Mouse (Mus musculus) stomach, postnatal 0 days (tissue): ENCODE measurements around the gene Cwc22. TPM values are rescaled to one million over a fixed set of nuclear protein-coding genes. Genes with fewer than 3 reads are reported as not detected.

Experiments
- ATAC-seq: fragments of 200-750 bp; cut with Nextera tagmentation; 2 replicates; pipeline ENCODE4 v1.8.0; 2017; ENCODE audit not compliant: low FRiP score, low TSS enrichment
- DNase-seq: peaks from one replicate; pipeline ENCODE4 v3.0.0-alpha.2; 2016; ENCODE audit warnings: low spot score
- H3K27ac ChIP-seq: fragments of 300-500 bp; sonication (generic); replicated peaks from 2 replicates; pipeline ENCODE4 v1.5.1; 2014; ENCODE audit warnings: mild to moderate bottlenecking, control low read depth
- H3K27me3 ChIP-seq: fragments of 300-500 bp; sonication (generic); 2 replicates; pipeline ENCODE4 v1.6.1; 2014; ENCODE audit warnings: low read length; ENCODE audit not compliant: control insufficient read depth, insufficient read depth
- H3K36me3 ChIP-seq: fragments of 300-500 bp; sonication (generic); 2 replicates; pipeline ENCODE4 v1.6.1; 2014; ENCODE audit warnings: low read length, mixed read lengths; ENCODE audit not compliant: control insufficient read depth, insufficient read depth
- H3K4me1 ChIP-seq: fragments of 300-500 bp; sonication (generic); replicated peaks from 2 replicates; pipeline ENCODE4 v1.6.1; 2014; ENCODE audit warnings: antibody characterized with exemption; ENCODE audit not compliant: control insufficient read depth, insufficient read depth
- H3K4me2 ChIP-seq: fragments of 300-500 bp; sonication (generic); replicated peaks from 2 replicates; pipeline ENCODE4 v1.6.1; 2014; ENCODE audit warnings: low read depth, mild to moderate bottlenecking, control low read depth, moderate library complexity
- H3K4me3 ChIP-seq: fragments of 300-500 bp; sonication (generic); 2 replicates; pipeline ENCODE4 v1.5.1; 2014; ENCODE audit warnings: low read depth, low read length, control low read depth
- H3K9ac ChIP-seq: fragments of 300-500 bp; sonication (generic); 2 replicates; pipeline ENCODE4 v1.6.1; 2014; ENCODE audit warnings: mild to moderate bottlenecking, low read length, control low read depth, mixed read lengths
- H3K9me3 ChIP-seq: fragments of 300-500 bp; sonication (generic); 2 replicates; pipeline ENCODE4 v1.6.1; 2016; ENCODE audit warnings: low read length; ENCODE audit not compliant: control insufficient read depth
- CTCF ChIP-seq: IDR thresholded peaks from 2 replicates; pipeline ENCODE4 v1.5.1; 2016; ENCODE audit warnings: antibody characterized with exemption, low read depth, mild to moderate bottlenecking, moderate library complexity
- EP300 ChIP-seq: optimal IDR thresholded peaks from 2 replicates; pipeline ENCODE3; 2016; ENCODE audit warnings: antibody characterized with exemption
- WGBS: fragments of 180-500 bp; shearing (Covaris S2); extraction: QIAGEN DNeasy Blood & Tissue Kit; methylation state at CpG from one replicate; pipeline ENCODE4 v1.1.7; 2014; 5-methylcytosine and 5-hydroxymethylcytosine counted together
- polyA plus RNA-seq: library from polyadenylated mRNA; unstranded; fragments of >200 nt; fragmentation: Nextera tagmentation; extraction: Ambion mirVana; gene quantifications from 2 replicates; pipeline ENCODE4 v1.2.1, GENCODE M21; 2015

Cwc22 gene
- polyA plus RNA-seq, 1 experiment from 2014 or later: 13.7 TPM

- Histone ChIP-seq H3K27ac (no peak overlapping the region), H3K4me2 (no peak overlapping the region), H3K27me3 (no peaks in the 10 kb centered on the region), H3K9me3 (no peaks in the 10 kb centered on the region), H3K36me3 (no peaks in the 10 kb centered on the region), H3K9ac (no peak overlapping the region), H3K4me1 (peaks cover 4% of the 10 kb centered on the region; the same call in 1 of the 2 replicates), H3K4me3 (no peak overlapping the region)
- 93% methylated on average over 2 of the region's 2 CpGs for WGBS
- TF ChIP-seq EP300 (no peak), CTCF (no peak)
- DNase-seq: no peak
- no peak for ATAC-seq
Measured at GRCm38 (mm10) chr2:77941944-77942343, 4.2 kb downstream of the Cwc22 start.

DNA sequence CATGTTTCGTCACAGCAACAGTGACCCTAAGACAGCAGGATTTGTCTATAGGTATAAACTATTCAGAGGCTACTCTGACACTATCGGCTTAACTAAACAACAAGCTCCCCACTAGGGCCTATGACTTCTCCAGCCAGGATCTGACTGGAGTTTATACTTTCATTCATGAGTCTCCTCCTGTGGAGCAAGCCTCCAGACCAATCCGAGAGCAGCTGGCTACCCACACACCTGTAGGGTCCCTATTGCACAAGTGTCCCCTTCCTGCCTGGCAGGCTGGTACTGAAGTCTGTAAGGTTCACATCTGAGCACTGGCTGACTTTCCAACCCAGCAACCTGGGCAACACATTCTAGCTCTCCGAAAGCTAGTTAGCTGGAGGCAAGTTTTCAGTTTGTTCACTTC lies 7.9 kb downstream of the Cwc22 start:
- Histone ChIP-seq H3K27ac (no peak overlapping the region), H3K27me3 (no peaks in the 10 kb centered on the region), H3K36me3 (no peaks in the 10 kb centered on the region), H3K9me3 (no peaks in the 10 kb centered on the region), H3K4me2 (no peak overlapping the region), H3K9ac (no peak overlapping the region), H3K4me3 (no peak overlapping the region), H3K4me1 (no peaks in the 10 kb centered on the region)
- ATAC-seq (no peak), DNase-seq (no peak)
- TF ChIP-seq EP300 (no peak), CTCF (no peak)
- WGBS: 89% methylated on average over 4 of the region's 4 CpGs

- Histone ChIP-seq H3K27ac (no peak overlapping the region), H3K4me3 (no peak overlapping the region), H3K4me2 (no peak overlapping the region), H3K9me3 (no peaks in the 10 kb centered on the region), H3K9ac (no peak overlapping the region), H3K36me3 (no peaks in the 10 kb centered on the region), H3K4me1 (no peaks in the 10 kb centered on the region), H3K27me3 (no peaks in the 10 kb centered on the region)
- DNase-seq (no peak), ATAC-seq (no peak)
- no peak for TF ChIP-seq CTCF
- TF ChIP-seq EP300: no peak
- 90% methylated on average over 3 of the region's 3 CpGs for WGBS
Measured at GRCm38 (mm10) chr2:77937818-77938217, 8.4 kb downstream of the Cwc22 start.

DNA sequence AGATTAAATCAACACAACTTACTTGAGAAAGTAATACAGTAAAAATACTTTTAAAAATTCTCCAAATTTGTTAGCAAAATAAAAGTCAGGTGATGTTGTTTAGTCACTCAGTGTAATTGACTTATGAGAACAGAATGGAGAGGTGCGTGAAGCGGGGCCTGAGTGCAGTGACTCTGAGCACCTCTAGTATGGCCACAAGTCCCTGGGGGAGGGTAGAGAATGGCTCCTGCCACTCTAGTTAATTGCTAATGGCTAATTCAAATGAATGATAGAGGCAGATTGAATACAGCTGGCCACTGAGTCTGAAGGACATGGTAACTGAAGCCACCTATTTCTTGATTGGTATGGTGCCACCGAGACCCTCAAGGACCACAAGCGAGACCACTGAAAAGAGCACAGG lies 12.0 kb downstream of the Cwc22 start:
- H3K27ac ChIP-seq: no peak overlapping the region
- peaks cover 7% of the 10 kb centered on the region for H3K36me3 ChIP-seq
- no peak overlapping the region for H3K9ac ChIP-seq
- no peak for ATAC-seq
- H3K27me3 ChIP-seq: no peaks in the 10 kb centered on the region
- no peaks in the 10 kb centered on the region for H3K4me1 ChIP-seq
- no peak for DNase-seq
- no peaks in the 10 kb centered on the region for H3K9me3 ChIP-seq
- no peak overlapping the region for H3K4me3 ChIP-seq
- H3K4me2 ChIP-seq: no peak overlapping the region
- WGBS: 98% methylated on average over 4 of the region's 4 CpGs
- TF ChIP-seq EP300 (no peak), CTCF (no peak)

DNA sequence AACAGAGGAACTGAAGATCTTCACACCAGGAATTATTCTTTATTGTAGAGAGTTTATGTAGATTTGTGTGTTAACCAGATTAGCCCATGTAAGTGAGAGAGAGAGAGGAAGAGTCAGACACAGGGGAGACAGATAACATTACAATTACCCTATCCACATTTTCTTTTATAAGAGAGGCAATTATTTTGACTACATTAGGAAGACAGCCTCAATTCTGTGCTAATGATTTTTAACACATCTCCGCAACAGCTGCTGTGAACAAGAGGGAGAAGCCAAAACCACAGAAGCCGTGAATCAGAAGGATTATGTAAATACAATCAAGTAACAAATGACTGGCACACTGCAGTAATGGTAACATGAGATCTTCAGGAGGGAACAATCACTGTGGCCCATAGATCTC lies 12.5 kb downstream of the Cwc22 start:
- ATAC-seq: no peak
- no peak overlapping the region for H3K4me3 ChIP-seq
- no peak overlapping the region for H3K9ac ChIP-seq
- TF ChIP-seq EP300 (no peak), CTCF (no peak)
- no peak for DNase-seq
- no peaks in the 10 kb centered on the region for H3K27me3 ChIP-seq
- WGBS: 62% methylated on average over 2 of the region's 2 CpGs
- H3K9me3 ChIP-seq: no peaks in the 10 kb centered on the region
- no peak overlapping the region for H3K4me2 ChIP-seq
- no peaks in the 10 kb centered on the region for H3K4me1 ChIP-seq
- H3K36me3 ChIP-seq: peaks cover 8% of the 10 kb centered on the region
- no peak overlapping the region for H3K27ac ChIP-seq

DNA sequence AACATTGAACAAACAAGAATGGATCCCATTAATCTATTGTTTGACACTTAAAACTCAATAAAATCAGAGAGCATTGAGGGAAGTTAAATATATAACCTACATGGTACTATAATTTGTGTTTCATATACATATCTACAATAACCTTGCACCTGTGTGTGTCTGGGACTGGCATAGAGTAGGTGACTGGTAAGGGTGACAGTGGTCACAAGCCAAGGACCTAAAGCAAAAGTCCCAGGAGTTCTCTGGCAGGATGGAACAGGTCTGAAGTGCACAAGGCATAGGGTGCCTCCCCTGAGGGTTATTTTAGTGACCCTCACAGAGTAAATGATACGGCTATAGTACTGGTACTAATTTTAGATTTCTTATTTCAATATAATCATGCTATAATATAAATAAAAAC lies 14.2 kb downstream of the Cwc22 start:
- WGBS: 91% methylated on average over 1 of the region's 1 CpGs
- no peak overlapping the region for H3K27ac ChIP-seq
- DNase-seq: no peak

More for the DNA sequence above, 14.2 kb downstream of the Cwc22 start:
- TF ChIP-seq CTCF: no peak
- no peak for TF ChIP-seq EP300
- H3K27me3 ChIP-seq: no peaks in the 10 kb centered on the region
- peaks cover 20% of the 10 kb centered on the region for H3K36me3 ChIP-seq
- no peak overlapping the region for H3K9ac ChIP-seq
- H3K4me2 ChIP-seq: no peak overlapping the region
- ATAC-seq: no peak
- no peaks in the 10 kb centered on the region for H3K4me1 ChIP-seq
- no peak overlapping the region for H3K4me3 ChIP-seq
- no peaks in the 10 kb centered on the region for H3K9me3 ChIP-seq
